Mouse (Mus musculus): ENCODE measurements around the gene Cmklr1. TPM values are rescaled to one million over a fixed set of nuclear protein-coding genes. Genes with fewer than 3 reads are reported as not detected.

Gene Cmklr1
- polyA plus RNA-seq, 1 experiment from 2014 or later: 1.7 TPM

- 89% methylated on average over 5 of the region's 5 CpGs for WGBS
- Histone ChIP-seq H3K4me1 (ENCODE audit: control insufficient read depth, insufficient read depth, low read length) (no peaks in the 10 kb centered on the region), H3K4me2 (ENCODE audit: low read depth, low read length) (no peak overlapping the region), H3K4me3 (ENCODE audit: low read depth, low read length) (no peak overlapping the region), H3K9ac (replicated peaks; ENCODE audit: low read length) (no peak overlapping the region), H3K36me3 (replicated peaks; ENCODE audit: control insufficient read depth, insufficient read depth, low read depth, low read length) (no peaks in the 10 kb centered on the region), H3K27ac (replicated peaks; ENCODE audit: low read depth, low read length) (no peak overlapping the region), H3K9me3 (replicated peaks; ENCODE audit: control insufficient read depth, low read length) (no peaks in the 10 kb centered on the region), H3K27me3 (ENCODE audit: control insufficient read depth, insufficient read depth, low read length) (no peaks in the 10 kb centered on the region)
- ATAC-seq (replicated peaks; ENCODE audit: insufficient number of reproducible peaks, low FRiP score, low TSS enrichment, low read depth) (no peak), DNase-seq (ENCODE audit: low spot score) (no peak)
Measured at GRCm38 (mm10) chr5:113626991-113627390, 23.2 kb downstream of the Cmklr1 start.

- Histone ChIP-seq H3K4me1 (ENCODE audit: control insufficient read depth, insufficient read depth, low read length) (no peaks in the 10 kb centered on the region), H3K36me3 (replicated peaks; ENCODE audit: control insufficient read depth, insufficient read depth, low read depth, low read length) (no peaks in the 10 kb centered on the region), H3K27ac (replicated peaks; ENCODE audit: low read depth, low read length) (no peak overlapping the region), H3K27me3 (ENCODE audit: control insufficient read depth, insufficient read depth, low read length) (no peaks in the 10 kb centered on the region), H3K4me2 (ENCODE audit: low read depth, low read length) (no peak overlapping the region), H3K4me3 (ENCODE audit: low read depth, low read length) (no peak overlapping the region), H3K9ac (replicated peaks; ENCODE audit: low read length) (no peak overlapping the region), H3K9me3 (replicated peaks; ENCODE audit: control insufficient read depth, low read length) (no peaks in the 10 kb centered on the region)
- ATAC-seq (replicated peaks; ENCODE audit: insufficient number of reproducible peaks, low FRiP score, low TSS enrichment, low read depth) (no peak), DNase-seq (ENCODE audit: low spot score) (no peak)
- WGBS: 75% methylated on average over 8 of the region's 8 CpGs
Measured at GRCm38 (mm10) chr5:113626352-113626751, 23.9 kb downstream of the Cmklr1 start.

- Histone ChIP-seq H3K9ac (replicated peaks; ENCODE audit: low read length) (no peak overlapping the region), H3K4me2 (ENCODE audit: low read depth, low read length) (no peak overlapping the region), H3K27me3 (ENCODE audit: control insufficient read depth, insufficient read depth, low read length) (no peaks in the 10 kb centered on the region), H3K9me3 (replicated peaks; ENCODE audit: control insufficient read depth, low read length) (no peaks in the 10 kb centered on the region), H3K27ac (replicated peaks; ENCODE audit: low read depth, low read length) (no peak overlapping the region), H3K4me1 (ENCODE audit: control insufficient read depth, insufficient read depth, low read length) (no peaks in the 10 kb centered on the region), H3K36me3 (replicated peaks; ENCODE audit: control insufficient read depth, insufficient read depth, low read depth, low read length) (no peaks in the 10 kb centered on the region), H3K4me3 (ENCODE audit: low read depth, low read length) (no peak overlapping the region)
- ATAC-seq (replicated peaks; ENCODE audit: insufficient number of reproducible peaks, low FRiP score, low TSS enrichment, low read depth) (no peak), DNase-seq (ENCODE audit: low spot score) (no peak)
- WGBS: 90% methylated on average over 4 of the region's 4 CpGs
Measured at GRCm38 (mm10) chr5:113625068-113625467, 25.2 kb downstream of the Cmklr1 start.

- H3K27ac ChIP-seq (replicated peaks; ENCODE audit: low read depth, low read length): no peak overlapping the region
Measured at GRCm38 (mm10) chr5:113623052-113623451, 27.2 kb downstream of the Cmklr1 start.

GRCm38 (mm10) chr5:113620999-113621398 lies 29.2 kb downstream of the Cmklr1 start:
- Histone ChIP-seq H3K9me3 (replicated peaks; ENCODE audit: control insufficient read depth, low read length) (no peaks in the 10 kb centered on the region), H3K4me2 (ENCODE audit: low read depth, low read length) (no peak overlapping the region), H3K4me1 (ENCODE audit: control insufficient read depth, insufficient read depth, low read length) (no peaks in the 10 kb centered on the region), H3K27me3 (ENCODE audit: control insufficient read depth, insufficient read depth, low read length) (no peaks in the 10 kb centered on the region), H3K9ac (replicated peaks; ENCODE audit: low read length) (no peak overlapping the region), H3K27ac (replicated peaks; ENCODE audit: low read depth, low read length) (no peak overlapping the region), H3K36me3 (replicated peaks; ENCODE audit: control insufficient read depth, insufficient read depth, low read depth, low read length) (no peaks in the 10 kb centered on the region), H3K4me3 (ENCODE audit: low read depth, low read length) (no peak overlapping the region)
- ATAC-seq (replicated peaks; ENCODE audit: insufficient number of reproducible peaks, low FRiP score, low TSS enrichment, low read depth) (no peak), DNase-seq (ENCODE audit: low spot score) (no peak)
- 67% methylated on average over 7 of the region's 7 CpGs for WGBS

More at GRCm38 (mm10) chr5:113623052-113623451, 27.2 kb downstream of the Cmklr1 start:
- no peak overlapping the region for H3K4me2 ChIP-seq (ENCODE audit: low read depth, low read length)
- WGBS: 13% methylated on average over 2 of the region's 2 CpGs
- ATAC-seq (replicated peaks; ENCODE audit: insufficient number of reproducible peaks, low FRiP score, low TSS enrichment, low read depth): no peak
- H3K27me3 ChIP-seq (ENCODE audit: control insufficient read depth, insufficient read depth, low read length): no peaks in the 10 kb centered on the region
- no peak overlapping the region for H3K9ac ChIP-seq (replicated peaks; ENCODE audit: low read length)
- H3K4me3 ChIP-seq (ENCODE audit: low read depth, low read length): no peak overlapping the region
- H3K36me3 ChIP-seq (replicated peaks; ENCODE audit: control insufficient read depth, insufficient read depth, low read depth, low read length): no peaks in the 10 kb centered on the region
- DNase-seq (ENCODE audit: low spot score): peak; percentile 16
- no peaks in the 10 kb centered on the region for H3K4me1 ChIP-seq (ENCODE audit: control insufficient read depth, insufficient read depth, low read length)
- no peaks in the 10 kb centered on the region for H3K9me3 ChIP-seq (replicated peaks; ENCODE audit: control insufficient read depth, low read length)

GRCm38 (mm10) chr5:113620130-113620716 lies 30.0 kb downstream of the Cmklr1 start:
- Histone ChIP-seq H3K9ac (replicated peaks; ENCODE audit: low read length) (no peak overlapping the region), H3K27ac (replicated peaks; ENCODE audit: low read depth, low read length) (no peak overlapping the region), H3K27me3 (ENCODE audit: control insufficient read depth, insufficient read depth, low read length) (no peaks in the 10 kb centered on the region), H3K4me1 (ENCODE audit: control insufficient read depth, insufficient read depth, low read length) (no peaks in the 10 kb centered on the region), H3K9me3 (replicated peaks; ENCODE audit: control insufficient read depth, low read length) (no peaks in the 10 kb centered on the region), H3K36me3 (replicated peaks; ENCODE audit: control insufficient read depth, insufficient read depth, low read depth, low read length) (no peaks in the 10 kb centered on the region), H3K4me2 (ENCODE audit: low read depth, low read length) (no peak overlapping the region), H3K4me3 (ENCODE audit: low read depth, low read length) (no peak overlapping the region)
- 65% methylated on average over 16 of the region's 16 CpGs for WGBS
- ATAC-seq (replicated peaks; ENCODE audit: insufficient number of reproducible peaks, low FRiP score, low TSS enrichment, low read depth) (no peak), DNase-seq (ENCODE audit: low spot score) (no peak)

GRCm38 (mm10) chr5:113619151-113619550 lies 31.1 kb downstream of the Cmklr1 start:
- 80% methylated on average over 1 of the region's 1 CpGs for WGBS
- Histone ChIP-seq H3K27me3 (ENCODE audit: control insufficient read depth, insufficient read depth, low read length) (no peaks in the 10 kb centered on the region), H3K9me3 (replicated peaks; ENCODE audit: control insufficient read depth, low read length) (no peaks in the 10 kb centered on the region), H3K36me3 (replicated peaks; ENCODE audit: control insufficient read depth, insufficient read depth, low read depth, low read length) (no peaks in the 10 kb centered on the region), H3K27ac (replicated peaks; ENCODE audit: low read depth, low read length) (no peak overlapping the region), H3K4me3 (ENCODE audit: low read depth, low read length) (no peak overlapping the region), H3K4me2 (ENCODE audit: low read depth, low read length) (no peak overlapping the region), H3K4me1 (ENCODE audit: control insufficient read depth, insufficient read depth, low read length) (no peaks in the 10 kb centered on the region), H3K9ac (replicated peaks; ENCODE audit: low read length) (no peak overlapping the region)
- no peak for DNase-seq (ENCODE audit: low spot score)
- ATAC-seq (replicated peaks; ENCODE audit: insufficient number of reproducible peaks, low FRiP score, low TSS enrichment, low read depth): no peak

GRCm38 (mm10) chr5:113618716-113619115 lies 31.5 kb downstream of the Cmklr1 start:
- no peaks in the 10 kb centered on the region for H3K27me3 ChIP-seq (ENCODE audit: control insufficient read depth, insufficient read depth, low read length)

More at GRCm38 (mm10) chr5:113618716-113619115, 31.5 kb downstream of the Cmklr1 start:
- DNase-seq (ENCODE audit: low spot score): no peak
- WGBS: 85% methylated on average over 4 of the region's 4 CpGs
- Histone ChIP-seq H3K9ac (replicated peaks; ENCODE audit: low read length) (no peak overlapping the region), H3K4me1 (ENCODE audit: control insufficient read depth, insufficient read depth, low read length) (no peaks in the 10 kb centered on the region), H3K27ac (replicated peaks; ENCODE audit: low read depth, low read length) (no peak overlapping the region), H3K36me3 (replicated peaks; ENCODE audit: control insufficient read depth, insufficient read depth, low read depth, low read length) (no peaks in the 10 kb centered on the region), H3K4me2 (ENCODE audit: low read depth, low read length) (no peak overlapping the region), H3K9me3 (replicated peaks; ENCODE audit: control insufficient read depth, low read length) (no peaks in the 10 kb centered on the region), H3K4me3 (ENCODE audit: low read depth, low read length) (no peak overlapping the region)
- no peak for ATAC-seq (replicated peaks; ENCODE audit: insufficient number of reproducible peaks, low FRiP score, low TSS enrichment, low read depth)

All from embryonic facial prominence, embryonic 11.5 days (tissue).